Mouse (Mus musculus) cerebellum, adult 8-10 months (tissue): ENCODE data around the gene 4930579F01Rik.

Experiments
- DNase-seq: peaks from one replicate; pipeline ENCODE4 v3.0.0; 2022

Gene 4930579F01Rik

GRCm38 (mm10) chr3:138193683-138194302, at the start of gene 4930579F01Rik:
Gene 4930579F01Rik (minus strand): TSS chr3:138193825.
- DNase-seq = no peak

GRCm38 (mm10) chr3:138242933-138243332, 49.3 kb upstream of the 4930579F01Rik start:
- no peak for DNase-seq

- no peak for DNase-seq
Observed at GRCm38 (mm10) chr3:138242021-138242726, 48.5 kb upstream of the 4930579F01Rik start.

- no peak for DNase-seq
Observed at GRCm38 (mm10) chr3:138241371-138241770, 47.7 kb upstream of the 4930579F01Rik start.

GRCm38 (mm10) chr3:138240942-138241341, 47.3 kb upstream of the 4930579F01Rik start:
- DNase-seq = no peak

- no peak for DNase-seq
Observed at GRCm38 (mm10) chr3:138240411-138240810, 46.8 kb upstream of the 4930579F01Rik start.

DNA sequence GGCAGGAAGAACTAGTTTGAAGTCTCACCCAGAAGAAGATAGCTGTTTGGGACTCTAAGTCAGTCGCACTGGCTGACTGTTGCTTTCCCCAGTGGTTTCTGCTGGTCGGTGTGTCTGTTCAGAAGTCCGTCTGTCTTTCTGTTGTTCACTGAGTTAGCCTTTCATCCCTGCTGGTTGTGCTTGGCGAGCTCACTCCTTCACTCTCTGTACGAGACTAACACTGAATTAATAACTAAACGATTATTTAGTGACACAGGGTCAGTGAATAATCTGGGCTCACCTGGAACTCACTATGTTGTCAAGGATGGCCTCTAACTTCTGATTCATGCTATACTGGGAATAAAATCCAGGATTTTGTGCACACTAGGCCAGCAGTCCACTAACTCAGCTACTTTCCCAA, 45.8 kb upstream of the 4930579F01Rik start:
- no peak for DNase-seq

- no peak for DNase-seq
Observed at GRCm38 (mm10) chr3:138238046-138238445, 44.4 kb upstream of the 4930579F01Rik start.

DNA sequence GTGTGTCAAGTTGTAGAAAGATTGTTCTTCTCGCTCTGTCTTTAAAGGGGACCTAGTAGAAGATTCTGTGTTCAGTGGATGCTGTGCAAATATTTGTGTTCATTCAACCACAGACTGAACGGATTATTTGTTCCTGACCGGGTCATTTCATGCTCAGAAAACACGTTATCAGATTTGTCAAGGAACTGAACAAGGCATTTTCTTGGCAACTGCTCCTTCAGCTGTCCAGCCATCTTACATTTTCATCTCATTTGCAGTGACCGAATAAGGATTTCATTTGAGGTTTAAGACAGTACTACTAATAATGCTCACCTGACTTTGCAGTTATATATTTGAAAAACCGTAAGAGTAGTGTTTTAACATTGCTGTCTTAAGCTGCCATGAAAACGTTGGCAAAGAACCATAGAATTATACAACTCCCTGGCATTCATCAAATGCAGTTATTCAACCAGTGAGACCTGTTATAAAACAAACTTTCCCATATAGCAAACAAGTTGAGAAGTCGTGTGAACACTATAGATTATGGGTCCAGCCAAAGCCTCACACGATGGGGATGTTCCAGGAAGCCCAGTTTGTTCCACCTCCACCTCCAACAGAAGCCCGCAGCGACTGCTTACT, 43.0 kb upstream of the 4930579F01Rik start:
- DNase-seq = no peak

GRCm38 (mm10) chr3:138231531-138231930, 37.9 kb upstream of the 4930579F01Rik start:
- DNase-seq = no peak

- DNase-seq = no peak
Observed at GRCm38 (mm10) chr3:138230266-138230665, 36.6 kb upstream of the 4930579F01Rik start.

DNA sequence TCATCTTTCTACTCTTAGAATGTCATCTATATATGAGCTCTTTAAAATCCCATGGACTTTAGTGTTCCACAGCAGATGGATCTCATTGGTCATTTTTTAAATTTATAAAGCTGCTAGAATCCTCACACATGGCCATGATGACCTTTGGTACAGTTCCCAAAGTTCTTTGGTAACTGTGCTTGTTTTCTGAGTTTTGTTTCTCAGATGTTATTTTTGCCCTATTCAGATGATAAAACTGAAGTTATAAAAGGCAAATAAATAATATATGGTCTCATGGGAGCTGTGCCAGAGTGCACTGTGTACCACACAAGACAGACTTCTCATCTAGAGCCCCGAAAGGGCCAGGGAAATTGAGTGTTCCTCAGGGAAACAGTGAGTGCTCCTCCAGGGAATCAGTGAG, 35.8 kb upstream of the 4930579F01Rik start:
- no peak for DNase-seq

DNA sequence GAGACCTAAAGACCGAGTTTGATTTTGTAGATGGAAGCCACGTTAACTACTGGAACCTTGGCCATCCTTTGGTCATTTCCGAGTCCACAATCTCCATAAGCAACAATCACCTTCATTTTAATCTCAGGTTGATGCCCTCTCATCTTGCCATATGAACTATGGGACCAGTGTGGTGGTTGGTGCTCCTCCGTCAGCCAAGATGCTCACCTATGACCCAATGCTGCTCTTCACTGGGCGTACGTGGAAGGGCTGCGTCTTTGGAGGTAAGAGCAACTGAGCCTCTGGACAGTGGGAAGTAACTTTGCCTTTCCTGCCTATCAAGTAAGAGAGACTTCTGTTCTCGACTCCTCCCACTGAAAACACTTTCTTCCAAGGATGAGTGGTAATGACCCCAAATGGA, 34.2 kb upstream of the 4930579F01Rik start:
- no peak for DNase-seq

DNA sequence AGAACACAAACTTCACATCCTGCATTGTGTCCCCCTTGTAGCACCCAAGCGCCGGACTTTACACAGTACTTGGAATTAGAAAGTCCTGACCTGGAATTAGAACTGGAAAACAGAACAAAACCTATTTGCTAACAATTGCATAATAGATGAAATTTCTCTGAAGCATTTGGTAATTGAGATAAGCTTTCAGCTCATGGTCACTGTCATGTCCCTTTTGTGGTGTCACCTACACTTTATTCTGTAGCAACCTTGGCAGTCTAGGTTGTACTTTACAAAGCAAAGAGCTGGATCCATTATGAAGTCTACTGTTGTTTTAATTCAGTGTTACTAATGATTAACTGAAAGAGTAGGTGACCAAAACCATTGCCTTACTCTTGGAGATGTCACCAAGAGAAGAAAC, 33.5 kb upstream of the 4930579F01Rik start:
- DNase-seq = no peak

DNA sequence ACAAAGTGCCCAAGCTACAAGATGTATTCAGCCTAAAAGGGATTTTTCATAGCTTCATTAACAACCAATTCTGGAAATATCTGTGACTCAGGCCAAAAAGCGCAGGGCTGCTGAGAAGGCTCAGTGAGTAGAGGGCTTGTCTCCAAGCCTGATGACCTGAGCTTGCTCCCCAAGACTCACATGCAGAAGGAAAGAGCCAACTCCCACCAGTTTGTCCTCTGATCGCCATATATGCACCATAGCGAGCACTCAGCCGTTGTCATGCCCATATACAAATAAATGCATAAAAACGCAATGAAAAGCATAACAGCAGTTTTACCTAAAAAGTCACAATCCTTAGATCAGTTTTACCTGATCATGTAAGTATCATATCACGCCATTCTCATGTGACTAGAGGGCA, 32.9 kb upstream of the 4930579F01Rik start:
- DNase-seq = no peak

- no peak for DNase-seq
Observed at GRCm38 (mm10) chr3:138225853-138226252, 32.2 kb upstream of the 4930579F01Rik start.

DNA sequence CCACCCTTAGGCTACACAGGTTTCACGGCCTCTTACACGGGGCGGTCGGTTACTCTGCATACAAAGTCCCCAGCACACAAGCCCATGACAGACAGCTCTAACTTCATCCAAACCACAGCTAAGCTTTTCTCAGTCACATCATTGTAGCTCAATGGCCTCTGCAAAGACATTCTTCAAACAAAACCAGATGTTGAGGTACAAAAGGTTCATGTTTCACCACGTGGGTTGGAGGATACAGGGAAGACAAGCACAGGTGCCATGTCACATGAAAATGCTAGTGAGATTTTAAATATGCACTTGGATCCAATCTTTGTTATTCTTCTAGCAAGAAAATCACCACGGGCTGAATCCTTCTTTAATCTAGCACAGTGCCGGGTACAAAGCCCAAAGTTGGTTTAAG, 31.7 kb upstream of the 4930579F01Rik start:
- no peak for DNase-seq

GRCm38 (mm10) chr3:138224363-138224954, 30.8 kb upstream of the 4930579F01Rik start:
- DNase-seq = no peak

DNA sequence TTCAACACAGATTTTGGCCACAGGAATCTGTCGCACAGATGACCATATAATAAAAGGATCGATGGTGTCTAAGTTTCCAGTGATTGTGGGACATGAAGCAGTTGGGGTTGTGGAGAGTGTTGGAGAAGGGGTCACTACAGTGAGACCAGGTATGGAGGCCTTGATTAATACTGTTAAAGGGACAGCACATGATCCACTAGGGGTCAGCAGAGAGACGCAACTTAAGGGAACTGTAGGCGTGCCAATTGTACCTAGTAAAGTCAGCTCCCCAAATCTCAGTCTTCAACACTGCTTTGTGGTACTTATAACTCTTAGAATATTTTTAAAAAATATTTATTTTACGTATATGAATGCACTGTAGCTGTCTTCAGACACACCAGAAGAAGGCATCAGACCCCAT, 29.3 kb upstream of the 4930579F01Rik start:
- peak; percentile 26 for DNase-seq

DNA sequence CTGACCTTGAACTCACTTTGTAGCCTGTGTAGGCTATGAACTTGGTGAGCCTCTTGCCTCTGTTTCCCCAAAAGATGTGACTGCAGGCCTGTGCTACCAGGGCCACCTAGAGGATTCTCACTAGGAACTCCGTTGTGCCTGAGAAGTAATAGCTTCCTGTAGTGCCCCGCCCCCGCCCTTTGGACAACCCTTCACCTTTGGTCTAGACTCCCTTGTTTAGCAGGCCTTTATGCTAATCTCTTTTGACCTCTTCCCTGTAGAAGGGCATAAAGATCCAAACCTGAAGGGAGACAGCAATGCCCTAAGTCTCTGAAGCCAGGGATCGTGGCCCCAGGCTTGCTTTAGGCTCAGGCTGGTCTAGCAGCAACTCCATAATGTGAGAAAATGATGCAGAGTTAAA, 28.9 kb upstream of the 4930579F01Rik start:
- no peak for DNase-seq

GRCm38 (mm10) chr3:138221116-138221515, 27.5 kb upstream of the 4930579F01Rik start:
- no peak for DNase-seq

DNA sequence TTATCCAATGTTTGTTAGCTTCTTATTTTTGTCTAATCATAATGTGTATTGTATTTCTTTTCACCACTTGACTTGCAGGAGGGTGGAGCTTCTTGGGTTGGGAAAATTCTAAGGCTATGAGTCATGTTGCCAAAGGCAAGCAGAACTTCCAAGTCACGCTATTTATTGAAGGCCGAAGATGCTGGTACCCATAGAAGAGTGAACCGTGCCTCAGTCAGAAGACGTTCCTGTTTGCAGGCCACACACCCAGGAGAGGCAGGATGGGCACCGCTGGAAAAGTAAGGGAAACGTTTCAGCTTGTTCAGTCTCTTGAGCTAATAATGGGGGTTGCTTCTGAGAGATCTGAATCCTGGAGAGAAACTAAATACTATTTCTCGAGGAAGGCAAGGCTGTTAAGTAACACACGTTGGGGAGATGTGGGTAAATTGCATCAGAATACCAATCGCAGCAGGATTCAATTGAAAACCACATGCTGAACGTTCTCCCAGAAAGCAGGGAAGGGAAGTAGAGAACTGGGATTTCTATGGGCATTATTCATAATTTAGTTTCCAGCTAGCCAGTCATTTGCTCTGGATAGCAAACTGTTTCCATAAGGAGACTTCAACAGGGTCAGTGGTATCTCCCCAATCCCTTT, 24.1 kb upstream of the 4930579F01Rik start, which contains the start of gene Adh7:
Gene Adh7 (plus strand): TSS at position 130 of the 634 bp plus-strand sequence.
- DNase-seq = no peak

DNA sequence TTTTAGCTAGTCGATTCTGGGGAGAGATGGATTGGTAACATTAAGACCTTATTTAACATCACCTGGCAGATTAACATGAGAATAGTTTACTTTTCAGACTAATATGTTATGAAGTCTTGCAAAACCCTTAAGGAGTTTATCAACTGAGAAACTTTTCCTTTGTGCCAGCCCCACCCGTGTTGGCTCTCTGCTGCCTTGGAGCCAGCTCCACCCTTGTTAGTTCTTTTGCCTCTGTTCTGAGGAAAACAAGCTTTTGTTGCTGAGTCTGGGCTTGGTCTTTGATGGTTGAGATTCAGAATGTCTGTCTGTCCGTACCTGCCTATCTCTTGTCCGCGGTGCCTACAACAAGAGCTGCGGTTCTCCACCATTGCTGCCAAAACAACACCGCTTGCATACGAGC, 22.5 kb upstream of the 4930579F01Rik start:
- DNase-seq = no peak
